Mouse (Mus musculus) forebrain, embryonic 13.5 days (tissue): ENCODE measurements around the gene Gm10153. TPM values are rescaled to one million over a fixed set of nuclear protein-coding genes. Genes with fewer than 3 reads are reported as not detected.
"Not testable (repeated sequence)": the region's sequence is repeated elsewhere in the genome, so short reads cannot be mapped to it uniquely, and the experiment has no call there.

ENCODE experiments used
- ATAC-seq: fragments of 200-750 bp; cut with Nextera tagmentation; 2 replicates; pipeline ENCODE4 v1.8.0; 2017
- H3K27ac ChIP-seq: fragments of 300-500 bp; sonication (generic); 2 replicates; pipeline ENCODE4 v1.5.1; 2015; ENCODE audit warnings: inconsistent platforms, mild to moderate bottlenecking, moderate library complexity
- H3K27me3 ChIP-seq: fragments of 300-500 bp; sonication (generic); 2 replicates; pipeline ENCODE4 v1.6.1; 2015; ENCODE audit warnings: mild to moderate bottlenecking, inconsistent platforms
- H3K36me3 ChIP-seq: fragments of 300-500 bp; sonication (generic); 2 replicates; pipeline ENCODE4 v1.6.1; 2015; ENCODE audit warnings: mild to moderate bottlenecking, inconsistent platforms; ENCODE audit not compliant: poor library complexity, severe bottlenecking
- H3K4me1 ChIP-seq: fragments of 300-500 bp; sonication (generic); 2 replicates; pipeline ENCODE4 v1.6.1; 2015; ENCODE audit warnings: inconsistent platforms
- H3K4me2 ChIP-seq: fragments of 300-500 bp; sonication (generic); 2 replicates; pipeline ENCODE4 v1.6.1; 2015; ENCODE audit warnings: inconsistent platforms, mild to moderate bottlenecking, moderate library complexity
- H3K4me3 ChIP-seq: fragments of 300-500 bp; sonication (generic); 2 replicates; pipeline ENCODE4 v1.5.1; 2015; ENCODE audit warnings: mild to moderate bottlenecking, inconsistent platforms
- H3K9ac ChIP-seq: fragments of 300-500 bp; sonication (generic); 2 replicates; pipeline ENCODE4 v1.6.1; 2015; ENCODE audit warnings: mild to moderate bottlenecking, inconsistent platforms
- H3K9me3 ChIP-seq: fragments of 300-500 bp; sonication (generic); replicated peaks from 2 replicates; pipeline ENCODE4 v1.6.1; 2016; ENCODE audit warnings: inconsistent platforms
- WGBS: fragments of 180-500 bp; shearing (Covaris S2); methylation state at CpG from one replicate; pipeline ENCODE4 v1.1.7; 2015; 5-methylcytosine and 5-hydroxymethylcytosine counted together
- polyA plus RNA-seq: library from polyadenylated mRNA; unstranded; fragments of >200 nt; fragmentation: Nextera tagmentation; extraction: Ambion mirVana; gene quantifications from 2 replicates; pipeline ENCODE4 v1.2.1, GENCODE M21; 2015

The Gm10153 gene
- polyA plus RNA-seq, 1 experiment from 2014 or later: not detected

DNA sequence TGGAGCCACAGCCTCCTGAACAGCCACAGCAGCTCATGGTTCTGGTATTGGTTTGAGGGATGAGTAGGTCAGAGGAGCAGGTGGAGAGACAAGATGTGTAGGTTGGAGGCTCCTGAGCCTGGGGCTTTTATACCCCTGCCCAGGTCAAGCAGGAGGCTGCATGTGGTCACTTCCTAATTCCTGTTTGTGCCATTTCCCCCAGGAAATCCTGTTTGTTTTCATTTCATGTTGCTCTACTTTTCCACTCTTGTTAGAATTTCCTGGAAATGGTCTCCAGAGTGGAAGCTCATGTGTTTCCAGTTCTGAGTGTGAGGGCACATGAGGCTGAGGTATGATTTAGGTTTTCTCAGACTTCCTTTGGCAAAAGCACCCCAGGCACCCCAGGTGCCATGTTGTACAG is 14.3 kb downstream of the Gm10153 start, which contains the start of gene Krtap5-2:
TSS of gene Krtap5-2 (minus strand) at position 101 of the 400 bp plus-strand sequence.
- not testable (repeated sequence) for H3K4me1 ChIP-seq, H3K27ac ChIP-seq, H3K4me3 ChIP-seq, H3K4me2 ChIP-seq, H3K9ac ChIP-seq, H3K9me3 ChIP-seq, H3K27me3 ChIP-seq, ATAC-seq, H3K36me3 ChIP-seq

DNA sequence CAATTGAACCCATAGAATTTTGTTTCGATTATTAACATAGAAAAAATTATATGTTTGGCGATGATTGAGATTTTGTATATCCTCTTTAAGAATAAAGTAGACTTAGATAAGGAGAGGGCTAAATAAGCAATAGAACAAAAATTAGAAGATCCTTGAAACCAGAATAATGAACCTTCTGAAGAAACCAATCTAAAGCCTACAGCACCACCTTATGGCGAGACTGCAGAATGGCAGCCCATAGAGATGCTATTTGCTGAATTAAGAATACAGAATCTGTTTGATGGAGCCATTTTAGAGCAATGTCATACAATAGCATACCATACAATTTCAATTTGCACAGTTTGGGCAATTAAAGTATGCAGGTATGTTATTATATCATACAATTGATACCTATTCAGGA is 20.4 kb downstream of the Gm10153 start:
- no peak overlapping the region for H3K9ac ChIP-seq
- no peaks in the 10 kb centered on the region for H3K4me1 ChIP-seq
- WGBS: 49% methylated on average over 3 of the region's 3 CpGs
- H3K36me3 ChIP-seq: no peaks in the 10 kb centered on the region
- no peaks in the 10 kb centered on the region for H3K27me3 ChIP-seq
- no peak for ATAC-seq
- H3K9me3 ChIP-seq: no peaks in the 10 kb centered on the region
- no peak overlapping the region for H3K4me2 ChIP-seq
- no peak overlapping the region for H3K27ac ChIP-seq
- no peak overlapping the region for H3K4me3 ChIP-seq

DNA sequence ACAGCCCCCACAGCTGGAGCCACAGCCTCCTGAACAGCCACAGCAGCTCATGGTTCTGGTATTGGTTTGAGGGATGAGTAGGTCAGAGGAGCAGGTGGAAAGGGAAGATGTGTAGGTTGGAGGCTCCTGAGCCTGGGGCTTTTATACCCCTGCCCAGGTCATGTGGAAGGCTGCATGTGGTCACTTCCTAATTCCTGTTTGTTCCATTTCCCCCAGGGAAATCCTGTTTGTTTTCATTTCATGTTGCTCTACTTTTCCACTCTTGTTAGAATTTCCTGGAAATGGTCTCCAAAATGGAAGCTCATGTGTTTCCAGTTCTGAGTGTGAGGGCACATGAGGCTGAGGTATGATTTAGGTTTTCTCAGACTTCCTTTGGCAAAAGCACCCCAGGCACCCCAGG is 24.6 kb downstream of the Gm10153 start, which contains the start of gene Gm4553:
TSS of gene Gm4553 (minus strand) at position 101 of the 400 bp plus-strand sequence.
- H3K4me1 ChIP-seq, H3K27me3 ChIP-seq, H3K27ac ChIP-seq, H3K4me2 ChIP-seq, H3K36me3 ChIP-seq, H3K9ac ChIP-seq, H3K4me3 ChIP-seq, ATAC-seq, H3K9me3 ChIP-seq: not testable (repeated sequence)

GRCm38 (mm10) chr7:142159366-142159765 is 30.8 kb downstream of the Gm10153 start:
- no peaks in the 10 kb centered on the region for H3K27me3 ChIP-seq
- no peak overlapping the region for H3K4me2 ChIP-seq
- no peak overlapping the region for H3K9ac ChIP-seq
- ATAC-seq: no peak
- H3K9me3 ChIP-seq: no peaks in the 10 kb centered on the region
- no peaks in the 10 kb centered on the region for H3K36me3 ChIP-seq
- H3K4me3 ChIP-seq: no peak overlapping the region
- H3K4me1 ChIP-seq: no peaks in the 10 kb centered on the region
- 93% methylated on average over 3 of the region's 3 CpGs for WGBS
- H3K27ac ChIP-seq: no peak overlapping the region

DNA sequence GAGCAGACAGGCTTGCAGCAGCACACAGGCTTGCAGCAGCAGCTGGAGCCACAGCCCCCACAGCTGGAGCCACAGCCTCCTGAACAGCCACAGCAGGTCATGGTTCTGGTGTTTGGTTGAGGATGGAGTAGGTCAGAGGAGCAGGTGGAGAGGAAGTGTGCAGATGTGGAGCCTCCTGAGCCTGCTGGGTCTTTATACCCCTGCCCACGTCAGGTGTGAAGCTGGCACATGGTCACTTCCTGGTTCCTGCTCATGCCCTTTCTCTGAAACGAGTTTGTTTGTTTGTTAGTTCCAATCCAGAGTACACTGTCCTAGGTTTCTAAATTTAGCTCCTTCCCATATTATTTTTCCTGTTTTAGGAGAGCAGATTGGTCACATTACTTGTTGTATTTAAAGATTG is 33.2 kb downstream of the Gm10153 start, which contains the start of gene Gm29735:
TSS of gene Gm29735 (minus strand) at position 101 of the 400 bp plus-strand sequence.
- H3K4me2 ChIP-seq, H3K9ac ChIP-seq, H3K4me1 ChIP-seq, H3K27ac ChIP-seq, H3K36me3 ChIP-seq, H3K9me3 ChIP-seq, H3K27me3 ChIP-seq, ATAC-seq, H3K4me3 ChIP-seq: not testable (repeated sequence)
- 71% methylated on average over 2 of the region's 2 CpGs for WGBS

DNA sequence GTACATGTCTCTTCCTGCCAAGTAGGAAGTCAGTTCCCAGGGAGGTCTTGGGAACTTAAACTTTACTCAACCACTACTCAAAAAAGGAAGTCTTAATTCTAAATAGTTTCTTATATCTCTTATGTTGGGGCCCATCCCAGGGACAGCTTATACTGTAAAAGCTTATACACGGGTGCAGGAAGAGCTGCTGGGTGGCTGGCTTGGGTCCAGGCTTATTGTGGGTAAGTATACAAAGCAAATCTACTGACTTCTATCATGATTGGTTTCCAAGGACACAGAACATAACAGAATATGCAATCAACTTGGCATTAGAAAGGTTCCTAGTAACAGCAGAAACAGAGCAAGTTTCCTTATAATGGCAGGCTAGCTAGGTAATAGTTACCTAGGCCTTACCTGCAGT is 34.9 kb downstream of the Gm10153 start:
- H3K4me1 ChIP-seq: no peaks in the 10 kb centered on the region
- no peak for ATAC-seq
- no peak overlapping the region for H3K4me3 ChIP-seq
- no peaks in the 10 kb centered on the region for H3K27me3 ChIP-seq
- H3K4me2 ChIP-seq: no peak overlapping the region
- no peak overlapping the region for H3K27ac ChIP-seq
- no peaks in the 10 kb centered on the region for H3K9me3 ChIP-seq
- H3K36me3 ChIP-seq: no peaks in the 10 kb centered on the region
- H3K9ac ChIP-seq: no peak overlapping the region
- 60% methylated on average over 1 of the region's 1 CpGs for WGBS

GRCm38 (mm10) chr7:142152191-142152590 is 38.0 kb downstream of the Gm10153 start:
- H3K9me3 ChIP-seq: no peaks in the 10 kb centered on the region
- H3K27ac ChIP-seq: no peak overlapping the region
- H3K27me3 ChIP-seq: no peaks in the 10 kb centered on the region
- no peak for ATAC-seq
- no peak overlapping the region for H3K4me3 ChIP-seq
- WGBS: 86% methylated on average over 4 of the region's 4 CpGs
- H3K4me1 ChIP-seq: no peaks in the 10 kb centered on the region
- no peak overlapping the region for H3K4me2 ChIP-seq
- H3K36me3 ChIP-seq: no peaks in the 10 kb centered on the region
- no peak overlapping the region for H3K9ac ChIP-seq

DNA sequence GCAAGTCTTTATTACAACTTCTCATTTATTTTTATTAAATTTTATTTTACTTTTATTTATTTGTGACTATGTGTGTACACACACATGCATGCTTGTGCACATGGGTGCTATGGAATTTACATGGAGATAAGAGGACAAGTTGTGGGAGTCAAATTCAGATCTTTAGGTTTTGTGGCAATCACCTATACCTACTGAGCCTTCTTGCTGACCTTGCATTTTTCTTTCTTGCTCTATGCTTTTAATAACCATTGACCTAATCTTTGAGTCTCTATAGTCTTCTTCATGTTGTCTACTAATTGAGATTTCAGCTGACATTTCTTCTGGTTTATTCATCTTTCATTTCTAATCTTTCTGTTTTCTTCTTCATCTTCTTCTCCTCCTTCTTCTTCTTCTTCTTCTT is 41.6 kb downstream of the Gm10153 start:
- no peak for ATAC-seq

GRCm38 (mm10) chr7:142146033-142146432 is 44.2 kb downstream of the Gm10153 start:
- no peaks in the 10 kb centered on the region for H3K9me3 ChIP-seq
- ATAC-seq: no peak
- H3K27ac ChIP-seq: no peak overlapping the region
- no peak overlapping the region for H3K4me2 ChIP-seq
- no peaks in the 10 kb centered on the region for H3K36me3 ChIP-seq
- no peak overlapping the region for H3K9ac ChIP-seq
- WGBS: 4% methylated on average over 1 of the region's 1 CpGs
- H3K4me1 ChIP-seq: no peaks in the 10 kb centered on the region
- no peaks in the 10 kb centered on the region for H3K27me3 ChIP-seq
- no peak overlapping the region for H3K4me3 ChIP-seq

More for the DNA sequence above, 41.6 kb downstream of the Gm10153 start:
- no peak overlapping the region for H3K27ac ChIP-seq
- H3K36me3 ChIP-seq: no peaks in the 10 kb centered on the region
- no peak overlapping the region for H3K4me3 ChIP-seq
- H3K4me1 ChIP-seq: no peaks in the 10 kb centered on the region
- no peak overlapping the region for H3K4me2 ChIP-seq
- H3K9me3 ChIP-seq: no peaks in the 10 kb centered on the region
- H3K27me3 ChIP-seq: no peaks in the 10 kb centered on the region
- no peak overlapping the region for H3K9ac ChIP-seq

- WGBS: 62% methylated on average over 4 of the region's 4 CpGs
- Histone ChIP-seq H3K27me3 (no peaks in the 10 kb centered on the region), H3K9me3 (no peaks in the 10 kb centered on the region), H3K36me3 (no peaks in the 10 kb centered on the region), H3K4me3 (no peak overlapping the region), H3K4me2 (no peak overlapping the region), H3K4me1 (no peaks in the 10 kb centered on the region), H3K27ac (no peak overlapping the region), H3K9ac (no peak overlapping the region)
- ATAC-seq: no peak
Measured at GRCm38 (mm10) chr7:142145413-142145940, 44.7 kb downstream of the Gm10153 start.

GRCm38 (mm10) chr7:142144507-142144906 is 45.7 kb downstream of the Gm10153 start, which contains the start of gene Gm45337:
Gene Gm45337 (minus strand): TSS chr7:142144607.
- 77% methylated on average over 1 of the region's 1 CpGs for WGBS
- no peak within 1 kb of the TSS for H3K4me2 ChIP-seq
- H3K27me3 ChIP-seq: no peaks in the 10 kb centered on the region
- H3K9ac ChIP-seq: no peak within 1 kb of the TSS
- H3K4me1 ChIP-seq: no peaks in the 10 kb centered on the region
- H3K27ac ChIP-seq: no peak within 1 kb of the TSS
- H3K4me3 ChIP-seq: no peak within 1 kb of the TSS
- no peak for ATAC-seq
- H3K36me3 ChIP-seq: no peaks in the 10 kb centered on the region
- H3K9me3 ChIP-seq: no peaks in the 10 kb centered on the region

- ATAC-seq, H3K4me3 ChIP-seq, H3K9ac ChIP-seq, H3K9me3 ChIP-seq, H3K27me3 ChIP-seq, H3K36me3 ChIP-seq, H3K27ac ChIP-seq, H3K4me2 ChIP-seq, H3K4me1 ChIP-seq: not testable (repeated sequence)
- WGBS: 64% methylated on average over 1 of the region's 1 CpGs
Measured at GRCm38 (mm10) chr7:142143506-142144010, 46.6 kb downstream of the Gm10153 start.

DNA sequence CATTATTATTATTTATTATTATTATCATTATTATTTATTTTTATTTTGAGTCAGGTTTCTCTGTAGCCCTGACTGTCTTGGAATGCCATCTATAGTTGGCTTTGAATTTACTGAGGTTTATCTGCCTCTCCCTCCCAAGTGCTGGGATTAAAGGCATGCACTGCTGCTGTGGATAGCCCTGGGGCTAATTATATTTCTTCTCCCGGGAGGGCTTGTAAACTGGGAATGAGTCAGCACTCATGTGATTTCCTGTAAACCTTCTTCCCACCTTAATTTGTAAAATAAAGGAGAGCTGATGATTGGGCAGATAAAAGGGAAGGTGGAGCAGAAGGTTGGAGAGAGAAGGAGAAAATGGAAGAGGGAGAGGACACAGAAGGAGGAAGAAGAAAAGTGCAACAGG is 49.5 kb downstream of the Gm10153 start:
- Histone ChIP-seq H3K9me3 (no peaks in the 10 kb centered on the region), H3K4me1 (no peaks in the 10 kb centered on the region), H3K27me3 (no peaks in the 10 kb centered on the region), H3K36me3 (no peaks in the 10 kb centered on the region), H3K4me3 (no peak overlapping the region), H3K27ac (no peak overlapping the region), H3K4me2 (no peak overlapping the region), H3K9ac (no peak overlapping the region)
- WGBS: 35% methylated on average over 1 of the region's 1 CpGs
- no peak for ATAC-seq
